Mouse (Mus musculus): Measurements from ENCODE around the gene Nsg1. TPM values are rescaled to one million over a fixed set of nuclear protein-coding genes. Genes with fewer than 3 reads are reported as not detected.

Nsg1 gene
- total and polyA plus RNA-seq, 3 experiments, result 0.60 TPM; not detected in 2

DNA sequence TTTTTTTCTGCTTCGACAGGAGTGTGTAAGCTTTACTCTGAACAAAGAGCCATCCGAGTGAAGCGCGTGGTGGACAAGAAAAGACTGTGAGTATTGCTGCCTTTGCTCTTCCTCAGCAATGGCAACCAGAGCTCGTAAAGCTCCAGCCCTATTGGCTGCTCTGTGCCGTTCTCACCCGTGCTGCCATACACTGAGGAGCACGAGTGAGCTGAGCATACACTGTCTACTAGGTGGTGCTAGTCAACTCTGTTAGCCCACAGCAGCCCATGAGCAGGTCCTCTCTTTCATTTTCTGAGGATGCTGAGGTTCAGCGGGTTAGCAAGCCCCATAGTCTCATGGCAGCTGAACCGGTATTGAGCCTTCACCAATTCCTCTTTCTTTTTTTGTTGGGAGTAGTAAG is 52.9 kb downstream of the Nsg1 start:
- H3K36me3 ChIP-seq (replicated peaks), result peaks cover 86% of the 10 kb centered on the region
- TF ChIP-seq POLR2AphosphoS5 (IDR thresholded peaks at IDR 0.05; ENCODE audit: insufficient replicate concordance, low read depth, low read length), result no peak
- no peak for TF ChIP-seq TAL1 (conservative IDR thresholded peaks at IDR 0.05; ENCODE audit: low read depth, low read length)
- TF ChIP-seq GATA1 (IDR thresholded peaks at IDR 0.05; ENCODE audit: borderline replicate concordance, low read length), result no peak
- TF ChIP-seq CTCF (IDR thresholded peaks at IDR 0.05; ENCODE audit: low read depth, low read length), result no peak
- no peak for TF ChIP-seq GATA2 (IDR thresholded peaks at IDR 0.05; ENCODE audit: borderline replicate concordance, low read depth, low read length)
- no peak overlapping the region for H3K4me3 ChIP-seq (ENCODE audit: low read depth, low read length)
- no peaks in the 10 kb centered on the region for H3K27me3 ChIP-seq (ENCODE audit: insufficient read depth, low read length)
- no peaks in the 10 kb centered on the region for H3K9me3 ChIP-seq (replicated peaks)
- DNase-seq (ENCODE audit: low spot score) (no peak), ATAC-seq (ENCODE audit: extremely low read depth, insufficient number of reproducible peaks, low FRiP score, poor library complexity, severe bottlenecking) (no peak)
- H3K4me1 ChIP-seq (ENCODE audit: insufficient read depth, low read depth, low read length), result no peaks in the 10 kb centered on the region

DNA sequence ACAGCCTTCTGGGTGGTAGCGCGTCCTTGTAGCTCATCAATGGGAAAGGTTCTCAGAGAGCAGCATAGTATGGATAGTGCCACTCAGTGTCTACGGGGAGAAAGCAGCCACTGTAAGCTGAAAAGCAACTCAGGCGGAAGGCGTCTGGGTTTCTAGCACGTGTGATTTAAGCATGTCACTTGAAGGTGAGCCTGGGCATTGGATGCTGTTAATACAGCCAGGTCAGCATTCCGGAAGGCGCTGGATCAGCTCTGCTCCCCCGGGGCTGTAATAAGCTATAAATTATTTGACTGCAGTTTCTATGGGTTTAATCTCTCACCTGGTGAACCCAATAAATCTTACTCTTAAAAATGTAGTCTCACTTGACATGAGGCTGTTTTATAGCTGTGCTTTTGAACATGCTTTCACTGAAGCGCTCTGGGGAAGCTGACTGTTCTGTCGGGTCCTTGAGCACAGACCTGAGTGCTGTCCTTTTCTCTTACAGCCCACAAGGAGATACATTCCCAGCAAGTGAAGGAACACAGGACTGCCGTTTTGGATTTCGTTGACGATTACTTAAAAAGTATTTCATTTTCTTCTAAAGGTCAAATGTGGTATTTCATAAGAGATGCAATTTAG is 53.5 kb downstream of the Nsg1 start:
- peaks cover 85% of the 10 kb centered on the region for H3K36me3 ChIP-seq (replicated peaks)
- TF ChIP-seq POLR2AphosphoS5 (IDR thresholded peaks at IDR 0.05; ENCODE audit: insufficient replicate concordance, low read depth, low read length), result no peak

DNA sequence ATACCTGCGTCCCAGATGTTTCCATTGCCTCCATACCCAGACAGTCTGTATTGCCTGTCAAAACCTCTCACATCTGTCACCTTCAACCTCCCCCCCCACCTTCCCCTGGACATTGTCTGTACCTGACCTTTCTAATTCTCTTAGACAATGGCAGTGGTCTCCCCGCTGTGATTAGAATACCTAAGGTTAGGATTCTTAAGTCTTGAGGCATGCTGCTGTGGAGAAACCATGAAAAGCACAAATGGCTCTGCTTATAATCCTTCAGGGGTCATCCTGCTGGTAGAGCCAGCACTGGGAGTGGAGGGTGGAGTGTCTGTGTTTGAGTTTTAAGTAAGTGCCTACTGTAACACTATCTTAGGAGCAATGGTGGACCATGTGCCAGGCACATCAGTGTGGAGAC is 56.8 kb downstream of the Nsg1 start:
- no peak for TF ChIP-seq CTCF (IDR thresholded peaks at IDR 0.05; ENCODE audit: low read depth, low read length)
- TF ChIP-seq TAL1 (conservative IDR thresholded peaks at IDR 0.05; ENCODE audit: low read depth, low read length), result no peak
- TF ChIP-seq GATA2 (IDR thresholded peaks at IDR 0.05; ENCODE audit: borderline replicate concordance, low read depth, low read length), result no peak
- TF ChIP-seq POLR2AphosphoS5 (IDR thresholded peaks at IDR 0.05; ENCODE audit: insufficient replicate concordance, low read depth, low read length), result no peak
- TF ChIP-seq GATA1 (IDR thresholded peaks at IDR 0.05; ENCODE audit: borderline replicate concordance, low read length), result no peak
- no peak for ATAC-seq (ENCODE audit: extremely low read depth, insufficient number of reproducible peaks, low FRiP score, poor library complexity, severe bottlenecking)
- H3K36me3 ChIP-seq (replicated peaks), result peaks cover 73% of the 10 kb centered on the region

More for the DNA sequence above, 53.5 kb downstream of the Nsg1 start:
- Histone ChIP-seq H3K27me3 (ENCODE audit: insufficient read depth, low read length) (no peaks in the 10 kb centered on the region), H3K4me3 (ENCODE audit: low read depth, low read length) (no peak overlapping the region), H3K9me3 (replicated peaks) (no peaks in the 10 kb centered on the region), H3K4me1 (ENCODE audit: insufficient read depth, low read depth, low read length) (no peaks in the 10 kb centered on the region)
- DNase-seq (ENCODE audit: low spot score), result no peak
- ATAC-seq (ENCODE audit: extremely low read depth, insufficient number of reproducible peaks, low FRiP score, poor library complexity, severe bottlenecking), result no peak

DNA sequence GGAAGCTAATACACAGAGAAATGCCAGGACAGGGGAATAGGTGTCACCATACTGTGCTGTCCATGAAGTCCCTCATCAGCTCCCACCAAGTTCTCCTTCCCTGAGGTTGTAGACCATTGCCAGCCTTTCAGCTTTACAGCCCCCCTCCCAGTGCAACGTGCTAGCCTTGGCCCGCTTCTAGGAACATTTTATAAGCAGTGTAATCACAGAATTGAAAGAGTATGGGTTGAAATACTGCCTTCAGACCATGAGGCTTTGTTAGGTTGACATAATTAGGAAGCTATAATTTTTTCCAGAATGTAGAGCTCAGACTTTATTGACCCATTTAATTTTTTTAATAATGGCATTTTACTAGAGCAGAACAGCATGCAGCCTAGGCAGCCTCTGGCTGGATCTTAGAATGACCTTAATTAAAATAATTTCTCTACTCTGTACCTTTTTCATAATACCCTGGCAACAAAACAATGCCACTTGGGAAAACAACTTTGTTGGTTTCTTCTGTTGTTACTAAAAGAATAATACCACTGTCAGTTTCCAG is 60.5 kb downstream of the Nsg1 start:
- H3K4me1 ChIP-seq (ENCODE audit: insufficient read depth, low read depth, low read length), result no peaks in the 10 kb centered on the region
- ATAC-seq (ENCODE audit: extremely low read depth, insufficient number of reproducible peaks, low FRiP score, poor library complexity, severe bottlenecking), result no peak
- peaks cover 67% of the 10 kb centered on the region for H3K36me3 ChIP-seq (replicated peaks)
- H3K27me3 ChIP-seq (ENCODE audit: insufficient read depth, low read length), result no peaks in the 10 kb centered on the region
- H3K4me3 ChIP-seq (ENCODE audit: low read depth, low read length), result no peak overlapping the region
- H3K9me3 ChIP-seq (replicated peaks), result no peaks in the 10 kb centered on the region
- TF ChIP-seq GATA1 (IDR thresholded peaks at IDR 0.05; ENCODE audit: borderline replicate concordance, low read length), result no peak
- TF ChIP-seq POLR2AphosphoS5 (IDR thresholded peaks at IDR 0.05; ENCODE audit: insufficient replicate concordance, low read depth, low read length), result no peak
- no peak for TF ChIP-seq TAL1 (conservative IDR thresholded peaks at IDR 0.05; ENCODE audit: low read depth, low read length)
- no peak for TF ChIP-seq GATA2 (IDR thresholded peaks at IDR 0.05; ENCODE audit: borderline replicate concordance, low read depth, low read length)
- TF ChIP-seq CTCF (IDR thresholded peaks at IDR 0.05; ENCODE audit: low read depth, low read length), result no peak
- DNase-seq (ENCODE audit: low spot score), result no peak

More for the DNA sequence above, 56.8 kb downstream of the Nsg1 start:
- DNase-seq (ENCODE audit: low spot score), result no peak
- Histone ChIP-seq H3K9me3 (replicated peaks) (no peaks in the 10 kb centered on the region), H3K27me3 (ENCODE audit: insufficient read depth, low read length) (no peaks in the 10 kb centered on the region), H3K4me3 (ENCODE audit: low read depth, low read length) (no peak overlapping the region), H3K4me1 (ENCODE audit: insufficient read depth, low read depth, low read length) (no peaks in the 10 kb centered on the region)

DNA sequence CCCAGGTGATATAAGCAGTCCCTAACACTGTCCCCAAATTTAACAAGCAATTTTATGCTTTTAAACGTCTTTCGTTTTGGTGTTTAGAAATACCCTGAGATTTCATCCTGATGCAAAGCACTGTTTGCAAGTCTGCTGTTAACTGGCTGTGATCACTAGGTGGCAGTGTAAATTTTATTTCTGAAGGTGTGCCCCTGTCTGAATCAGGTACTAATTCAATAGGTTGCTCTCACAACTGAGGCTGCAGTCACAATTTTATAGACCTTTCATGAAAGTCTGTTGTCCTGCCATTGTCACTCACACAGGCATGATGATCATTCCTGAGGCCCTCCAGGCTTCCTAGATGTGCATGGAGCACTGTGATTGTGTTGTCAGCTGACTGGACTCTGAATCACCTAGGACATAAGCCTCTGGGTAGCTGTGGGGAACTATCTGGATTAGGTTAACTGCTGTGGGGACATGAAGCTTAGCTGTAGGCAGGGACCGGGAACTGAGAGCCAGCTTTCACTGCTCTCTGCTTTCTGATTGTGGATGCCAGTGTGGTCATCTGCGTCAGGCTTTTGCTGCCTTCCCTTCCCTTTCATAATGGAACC is 62.1 kb downstream of the Nsg1 start:
- H3K4me3 ChIP-seq (ENCODE audit: low read depth, low read length), result no peak overlapping the region
- H3K4me1 ChIP-seq (ENCODE audit: insufficient read depth, low read depth, low read length), result no peaks in the 10 kb centered on the region
- H3K36me3 ChIP-seq (replicated peaks), result peaks cover 59% of the 10 kb centered on the region
- DNase-seq (ENCODE audit: low spot score), result no peak
- no peaks in the 10 kb centered on the region for H3K9me3 ChIP-seq (replicated peaks)
- no peaks in the 10 kb centered on the region for H3K27me3 ChIP-seq (ENCODE audit: insufficient read depth, low read length)
- TF ChIP-seq TAL1 (conservative IDR thresholded peaks at IDR 0.05; ENCODE audit: low read depth, low read length), result no peak
- no peak for TF ChIP-seq GATA2 (IDR thresholded peaks at IDR 0.05; ENCODE audit: borderline replicate concordance, low read depth, low read length)
- TF ChIP-seq GATA1 (IDR thresholded peaks at IDR 0.05; ENCODE audit: borderline replicate concordance, low read length), result no peak
- TF ChIP-seq POLR2AphosphoS5 (IDR thresholded peaks at IDR 0.05; ENCODE audit: insufficient replicate concordance, low read depth, low read length), result no peak
- no peak for TF ChIP-seq CTCF (IDR thresholded peaks at IDR 0.05; ENCODE audit: low read depth, low read length)
- ATAC-seq (ENCODE audit: extremely low read depth, insufficient number of reproducible peaks, low FRiP score, poor library complexity, severe bottlenecking), result no peak

DNA sequence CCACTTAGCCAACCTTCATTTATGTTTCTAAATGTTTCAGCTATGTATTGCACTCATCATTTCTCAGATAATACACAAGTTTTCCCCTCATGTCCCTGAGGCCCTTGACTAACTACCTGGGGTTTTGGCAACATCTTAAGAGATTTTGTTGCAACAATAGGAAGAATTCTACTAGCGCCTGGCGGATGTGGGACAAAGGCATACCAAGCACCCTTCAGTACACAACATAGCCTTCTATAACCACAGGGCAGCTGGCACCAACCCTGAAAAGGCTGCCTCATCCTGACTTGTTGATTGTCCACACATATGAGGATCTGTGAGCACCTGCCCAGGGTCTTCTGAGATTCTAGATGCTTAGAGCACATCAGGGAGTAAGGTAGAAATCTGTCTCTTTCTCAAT is 65.4 kb downstream of the Nsg1 start:
- Histone ChIP-seq H3K36me3 (replicated peaks) (peaks cover 52% of the 10 kb centered on the region), H3K4me1 (ENCODE audit: insufficient read depth, low read depth, low read length) (no peaks in the 10 kb centered on the region), H3K4me3 (ENCODE audit: low read depth, low read length) (no peak overlapping the region), H3K27me3 (ENCODE audit: insufficient read depth, low read length) (no peaks in the 10 kb centered on the region), H3K9me3 (replicated peaks) (no peaks in the 10 kb centered on the region)
- DNase-seq (ENCODE audit: low spot score) (no peak), ATAC-seq (ENCODE audit: extremely low read depth, insufficient number of reproducible peaks, low FRiP score, poor library complexity, severe bottlenecking) (no peak)
- TF ChIP-seq GATA1 (IDR thresholded peaks at IDR 0.05; ENCODE audit: borderline replicate concordance, low read length), result no peak
- no peak for TF ChIP-seq GATA2 (IDR thresholded peaks at IDR 0.05; ENCODE audit: borderline replicate concordance, low read depth, low read length)
- TF ChIP-seq POLR2AphosphoS5 (IDR thresholded peaks at IDR 0.05; ENCODE audit: insufficient replicate concordance, low read depth, low read length), result no peak
- TF ChIP-seq CTCF (IDR thresholded peaks at IDR 0.05; ENCODE audit: low read depth, low read length), result no peak
